Mouse (Mus musculus): ENCODE results near the gene Epb41l5. TPM values are rescaled to one million over a fixed set of nuclear protein-coding genes. Genes with fewer than 3 reads are reported as not detected.

Epb41l5 gene
- polyA plus RNA-seq, 1 experiment from 2014 or later: 77.3 TPM

DNA sequence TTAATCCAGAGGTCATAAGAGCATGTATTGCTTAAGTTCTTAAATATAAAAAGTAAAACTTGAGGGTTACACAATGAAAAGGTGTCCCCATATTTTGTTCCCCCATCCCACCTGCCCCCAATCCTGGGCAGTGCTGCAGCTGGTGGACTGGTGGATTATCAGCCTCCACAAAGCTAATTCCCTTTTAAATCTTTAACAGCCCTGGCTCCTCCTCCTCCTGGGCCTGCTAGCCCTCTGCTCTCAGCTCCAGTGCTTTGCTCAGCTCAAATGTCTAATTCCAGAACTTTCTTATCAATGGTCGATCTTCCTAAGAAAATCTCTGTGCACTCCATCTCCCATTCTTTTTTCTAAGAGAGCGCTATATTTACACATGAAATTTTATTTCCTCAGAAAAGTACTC lies 2.4 kb downstream of the Epb41l5 start:
- Histone ChIP-seq H3K9me3 (ENCODE audit: low read length) (no peaks in the 10 kb centered on the region), H3K36me3 (ENCODE audit: insufficient read depth, low read length) (0 out of 2 replicates have a peak, but pooled peaks cover 7% of the 10 kb centered on the region), H3K27ac (ENCODE audit: low read length) (no peak overlapping the region), H3K4me3 (ENCODE audit: low read length) (no peak overlapping the region), H3K4me1 (ENCODE audit: insufficient read depth, low read length) (peaks cover 26% of the 10 kb centered on the region), H3K9ac (replicated peaks; ENCODE audit: low read length) (no peak overlapping the region), H3K4me2 (replicated peaks; ENCODE audit: low read depth, low read length) (peak overlapping the region; percentile 69), H3K27me3 (ENCODE audit: insufficient read depth, low read length) (no peaks in the 10 kb centered on the region)
- ATAC-seq (ENCODE audit: low FRiP score, low TSS enrichment): no peak
- WGBS: 53% methylated on average over 2 of the region's 2 CpGs

DNA sequence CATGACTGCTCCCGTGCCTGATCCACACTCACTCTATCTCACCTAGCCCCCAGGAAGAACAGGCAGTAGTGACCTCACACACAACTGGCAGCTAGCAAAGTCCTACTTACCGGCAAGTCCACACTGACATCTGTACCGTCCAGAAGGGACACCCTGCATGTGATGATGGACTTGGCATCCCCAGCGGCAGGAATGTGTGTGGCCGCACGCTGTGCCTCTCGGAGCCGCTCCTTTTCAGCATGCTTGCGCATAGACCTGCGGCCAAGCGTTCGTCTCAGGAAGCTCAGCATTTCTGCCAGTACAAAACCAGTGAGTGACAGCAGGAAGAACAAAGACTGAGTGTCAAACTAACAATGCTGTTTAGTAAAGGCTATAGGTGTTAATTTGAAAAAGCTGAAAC lies 6.4 kb downstream of the Epb41l5 start:
- H3K4me3 ChIP-seq (ENCODE audit: low read length): no peak overlapping the region
- no peak overlapping the region for H3K9ac ChIP-seq (replicated peaks; ENCODE audit: low read length)
- no peaks in the 10 kb centered on the region for H3K27me3 ChIP-seq (ENCODE audit: insufficient read depth, low read length)
- no peak overlapping the region for H3K4me2 ChIP-seq (replicated peaks; ENCODE audit: low read depth, low read length)
- 78% methylated on average over 12 of the region's 12 CpGs for WGBS
- peaks cover 47% of the 10 kb centered on the region for H3K4me1 ChIP-seq (ENCODE audit: insufficient read depth, low read length)
- no peaks in the 10 kb centered on the region for H3K9me3 ChIP-seq (ENCODE audit: low read length)
- peak; percentile 36; the same call in 1 of the 2 replicates for ATAC-seq (ENCODE audit: low FRiP score, low TSS enrichment)
- H3K36me3 ChIP-seq (ENCODE audit: insufficient read depth, low read length): 0 out of 2 replicates have a peak, but pooled peaks cover 7% of the 10 kb centered on the region
- H3K27ac ChIP-seq (ENCODE audit: low read length): no peak overlapping the region

GRCm38 (mm10) chr1:119641090-119641812 lies 7.5 kb downstream of the Epb41l5 start:
- Histone ChIP-seq H3K4me3 (ENCODE audit: low read length) (no peak overlapping the region), H3K9ac (replicated peaks; ENCODE audit: low read length) (no peak overlapping the region), H3K27me3 (ENCODE audit: insufficient read depth, low read length) (no peaks in the 10 kb centered on the region), H3K36me3 (ENCODE audit: insufficient read depth, low read length) (0 out of 2 replicates have a peak, but pooled peaks cover 11% of the 10 kb centered on the region), H3K4me2 (replicated peaks; ENCODE audit: low read depth, low read length) (no peak overlapping the region), H3K9me3 (ENCODE audit: low read length) (no peaks in the 10 kb centered on the region), H3K27ac (ENCODE audit: low read length) (peak overlapping the region; percentile 61; the same call in 1 of the 2 replicates), H3K4me1 (ENCODE audit: insufficient read depth, low read length) (peaks cover 46% of the 10 kb centered on the region)
- ATAC-seq (ENCODE audit: low FRiP score, low TSS enrichment): no peak

GRCm38 (mm10) chr1:119640006-119640405 lies 8.8 kb downstream of the Epb41l5 start:
- Histone ChIP-seq H3K4me2 (replicated peaks; ENCODE audit: low read depth, low read length) (no peak overlapping the region), H3K9ac (replicated peaks; ENCODE audit: low read length) (no peak overlapping the region), H3K36me3 (ENCODE audit: insufficient read depth, low read length) (0 out of 2 replicates have a peak, but pooled peaks cover 11% of the 10 kb centered on the region), H3K27me3 (ENCODE audit: insufficient read depth, low read length) (no peaks in the 10 kb centered on the region), H3K4me3 (ENCODE audit: low read length) (no peak overlapping the region), H3K4me1 (ENCODE audit: insufficient read depth, low read length) (peaks cover 41% of the 10 kb centered on the region), H3K27ac (ENCODE audit: low read length) (peak overlapping the region; percentile 80), H3K9me3 (ENCODE audit: low read length) (no peaks in the 10 kb centered on the region)
- ATAC-seq (ENCODE audit: low FRiP score, low TSS enrichment): no peak
- 37% methylated on average over 2 of the region's 2 CpGs for WGBS

DNA sequence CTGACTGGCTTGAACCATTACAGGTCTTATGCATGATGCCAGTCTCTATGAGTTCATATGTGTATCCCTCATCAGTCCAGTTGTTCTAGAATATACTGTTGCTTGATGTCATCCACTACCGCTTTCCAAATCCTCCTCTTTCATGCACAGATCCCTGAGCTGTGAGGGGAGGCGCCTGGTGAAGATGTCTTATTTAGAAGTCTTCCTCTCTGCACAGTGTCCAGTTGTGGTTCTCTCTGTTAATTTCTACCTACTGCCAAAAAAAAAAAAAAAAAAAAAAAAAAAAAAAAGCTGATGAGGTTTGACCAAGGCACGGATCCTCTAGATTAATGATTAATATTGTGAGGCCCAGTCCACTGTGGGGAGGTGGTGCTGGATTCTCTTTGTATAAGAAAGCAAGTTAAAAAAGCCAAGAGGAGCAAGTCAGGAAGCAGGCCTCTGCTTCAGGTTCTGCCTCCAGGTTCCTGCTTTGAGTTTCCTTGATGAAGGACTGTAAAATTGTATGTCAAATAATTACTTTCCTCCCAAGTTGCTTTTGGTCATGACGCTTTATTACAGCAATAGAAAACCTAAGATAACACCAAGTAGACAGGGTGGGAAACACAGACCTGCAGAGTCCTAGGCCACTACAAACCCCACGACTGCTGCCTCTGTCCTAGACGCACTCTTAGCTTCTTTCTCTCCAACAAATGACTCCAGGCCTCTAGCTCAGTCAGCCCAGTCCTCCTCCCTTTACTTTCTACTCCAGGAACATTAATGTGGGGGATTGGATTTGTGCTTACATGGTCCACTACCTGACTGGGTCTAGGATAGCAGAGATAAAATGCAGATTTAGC lies 11.4 kb downstream of the Epb41l5 start:
- ATAC-seq (ENCODE audit: low FRiP score, low TSS enrichment): peak; percentile 75

DNA sequence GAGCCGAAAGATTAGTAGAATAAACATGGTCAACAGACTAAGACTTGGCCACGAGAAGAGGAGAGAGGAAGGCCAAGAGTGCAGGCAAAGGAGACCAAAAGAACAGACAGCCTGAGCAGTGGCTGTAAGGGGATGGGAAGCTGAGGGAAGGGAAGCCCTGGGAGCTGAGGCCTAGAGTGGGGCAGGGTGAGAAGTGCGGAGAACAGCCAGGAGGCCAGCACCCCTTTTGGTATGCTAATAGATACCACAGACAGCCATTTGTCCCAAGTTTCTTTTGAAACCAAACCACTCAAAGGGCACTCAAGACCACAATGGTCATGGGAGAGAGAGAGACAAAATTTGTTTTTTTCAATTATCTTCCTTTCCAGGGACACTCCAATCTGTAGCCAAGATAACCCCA lies 14.1 kb downstream of the Epb41l5 start:
- no peaks in the 10 kb centered on the region for H3K9me3 ChIP-seq (ENCODE audit: low read length)
- no peak for ATAC-seq (ENCODE audit: low FRiP score, low TSS enrichment)
- no peak overlapping the region for H3K27ac ChIP-seq (ENCODE audit: low read length)
- H3K36me3 ChIP-seq (ENCODE audit: insufficient read depth, low read length): peaks cover 13% of the 10 kb centered on the region
- peaks cover 28% of the 10 kb centered on the region for H3K4me1 ChIP-seq (ENCODE audit: insufficient read depth, low read length)
- H3K9ac ChIP-seq (replicated peaks; ENCODE audit: low read length): no peak overlapping the region
- no peaks in the 10 kb centered on the region for H3K27me3 ChIP-seq (ENCODE audit: insufficient read depth, low read length)
- 58% methylated on average over 3 of the region's 3 CpGs for WGBS
- no peak overlapping the region for H3K4me3 ChIP-seq (ENCODE audit: low read length)
- no peak overlapping the region for H3K4me2 ChIP-seq (replicated peaks; ENCODE audit: low read depth, low read length)

More for the DNA sequence above, 11.4 kb downstream of the Epb41l5 start:
- Histone ChIP-seq H3K27ac (ENCODE audit: low read length) (peak overlapping the region; percentile 91), H3K9ac (replicated peaks; ENCODE audit: low read length) (0 out of 2 replicates have a peak overlapping the region, but pooled peaks have one; percentile 27), H3K36me3 (ENCODE audit: insufficient read depth, low read length) (peaks cover 13% of the 10 kb centered on the region; the same call in 1 of the 2 replicates), H3K27me3 (ENCODE audit: insufficient read depth, low read length) (no peaks in the 10 kb centered on the region), H3K9me3 (ENCODE audit: low read length) (no peaks in the 10 kb centered on the region), H3K4me1 (ENCODE audit: insufficient read depth, low read length) (peaks cover 37% of the 10 kb centered on the region), H3K4me2 (replicated peaks; ENCODE audit: low read depth, low read length) (no peak overlapping the region), H3K4me3 (ENCODE audit: low read length) (no peak overlapping the region)
- WGBS: 57% methylated on average over 6 of the region's 6 CpGs

DNA sequence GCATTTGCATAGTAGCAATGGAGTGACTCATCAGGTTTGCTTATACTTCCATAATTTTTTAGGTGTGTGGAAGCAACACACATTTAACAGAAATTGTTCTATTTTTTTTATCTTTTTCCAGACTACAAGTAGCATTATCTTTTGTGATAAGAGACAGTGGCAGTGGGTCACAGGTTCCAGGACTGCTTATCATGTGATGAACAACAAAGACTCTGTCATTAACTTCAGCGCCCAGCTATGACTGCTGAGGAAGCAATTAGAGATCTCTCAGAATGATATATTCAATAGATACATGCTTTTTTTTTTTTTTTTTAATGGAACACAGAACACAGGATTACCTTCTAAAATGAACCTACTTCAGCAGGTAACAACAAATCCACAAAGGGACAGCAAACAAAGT lies 18.4 kb downstream of the Epb41l5 start:
- H3K4me3 ChIP-seq (ENCODE audit: low read length): no peak overlapping the region
- H3K4me2 ChIP-seq (replicated peaks; ENCODE audit: low read depth, low read length): no peak overlapping the region
- peaks cover 11% of the 10 kb centered on the region; the same call in 1 of the 2 replicates for H3K4me1 ChIP-seq (ENCODE audit: insufficient read depth, low read length)
- H3K27ac ChIP-seq (ENCODE audit: low read length): no peak overlapping the region
- peaks cover 11% of the 10 kb centered on the region for H3K36me3 ChIP-seq (ENCODE audit: insufficient read depth, low read length)
- 67% methylated on average over 1 of the region's 1 CpGs for WGBS
- H3K9me3 ChIP-seq (ENCODE audit: low read length): no peaks in the 10 kb centered on the region
- H3K27me3 ChIP-seq (ENCODE audit: insufficient read depth, low read length): no peaks in the 10 kb centered on the region
- H3K9ac ChIP-seq (replicated peaks; ENCODE audit: low read length): no peak overlapping the region
- no peak for ATAC-seq (ENCODE audit: low FRiP score, low TSS enrichment)

- Histone ChIP-seq H3K9me3 (ENCODE audit: low read length) (no peaks in the 10 kb centered on the region), H3K27me3 (ENCODE audit: insufficient read depth, low read length) (no peaks in the 10 kb centered on the region), H3K4me2 (replicated peaks; ENCODE audit: low read depth, low read length) (no peak overlapping the region), H3K4me1 (ENCODE audit: insufficient read depth, low read length) (peaks cover 11% of the 10 kb centered on the region; the same call in 1 of the 2 replicates), H3K36me3 (ENCODE audit: insufficient read depth, low read length) (0 out of 2 replicates have a peak, but pooled peaks cover 2% of the 10 kb centered on the region), H3K4me3 (ENCODE audit: low read length) (no peak overlapping the region), H3K27ac (ENCODE audit: low read length) (peak overlapping the region; percentile 71; the same call in 1 of the 2 replicates), H3K9ac (replicated peaks; ENCODE audit: low read length) (no peak overlapping the region)
- peak; percentile 84 for ATAC-seq (ENCODE audit: low FRiP score, low TSS enrichment)
- 16% methylated on average over 4 of the region's 4 CpGs for WGBS
Observed at GRCm38 (mm10) chr1:119626837-119627236, 22.0 kb downstream of the Epb41l5 start.

DNA sequence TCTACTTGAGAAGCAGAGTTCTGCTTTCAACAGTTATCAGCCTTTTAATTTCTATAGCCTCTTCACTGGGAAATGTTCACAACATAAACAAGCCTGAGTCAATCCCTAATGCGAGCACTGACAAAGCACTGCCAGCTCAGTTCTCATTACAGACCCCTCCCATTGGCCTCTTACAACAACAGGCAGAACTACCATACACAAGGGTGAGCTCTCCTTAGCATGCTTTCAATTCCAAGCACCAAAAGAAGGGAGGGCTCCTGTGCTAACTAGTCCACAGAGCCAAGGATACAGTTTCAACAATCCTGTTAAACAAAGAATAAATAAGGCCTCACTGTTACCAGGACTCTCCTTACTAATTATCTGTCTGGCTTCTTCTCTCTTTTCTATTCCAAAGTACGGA lies 24.4 kb downstream of the Epb41l5 start:
- Histone ChIP-seq H3K27me3 (ENCODE audit: insufficient read depth, low read length) (no peaks in the 10 kb centered on the region), H3K36me3 (ENCODE audit: insufficient read depth, low read length) (peaks cover 5% of the 10 kb centered on the region), H3K4me1 (ENCODE audit: insufficient read depth, low read length) (peaks cover 11% of the 10 kb centered on the region; the same call in 1 of the 2 replicates), H3K4me2 (replicated peaks; ENCODE audit: low read depth, low read length) (no peak overlapping the region), H3K27ac (ENCODE audit: low read length) (peak overlapping the region; percentile 41; the same call in 1 of the 2 replicates), H3K4me3 (ENCODE audit: low read length) (no peak overlapping the region), H3K9ac (replicated peaks; ENCODE audit: low read length) (no peak overlapping the region), H3K9me3 (ENCODE audit: low read length) (no peaks in the 10 kb centered on the region)
- peak; percentile 18; the same call in 1 of the 2 replicates for ATAC-seq (ENCODE audit: low FRiP score, low TSS enrichment)
- 31% methylated on average over 2 of the region's 2 CpGs for WGBS
